Mouse (Mus musculus): ENCODE results near the gene Hpse2.
A peak's percentile ranks its signal among the peaks of the same experiment; 100 is the strongest.

Hpse2 gene

DNA sequence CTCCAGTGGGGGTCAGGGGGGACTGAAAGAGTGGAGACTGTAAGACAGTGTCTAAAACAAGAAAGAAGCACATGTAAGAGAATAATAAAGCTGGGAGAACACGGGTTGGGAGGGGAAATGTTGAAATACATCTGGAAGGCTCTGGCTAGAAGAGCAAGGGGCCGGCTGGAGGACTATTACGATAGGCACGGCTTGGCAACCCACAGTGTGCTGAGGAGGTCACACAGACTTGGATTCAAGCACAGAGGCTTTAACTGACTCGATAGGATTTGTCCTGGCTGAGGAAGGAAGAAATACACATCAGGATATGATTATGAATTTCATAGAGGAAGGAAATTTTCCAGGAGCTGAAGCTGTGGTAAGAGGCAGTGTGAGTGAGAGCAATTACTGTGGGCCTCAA, 414.4 kb downstream of the Hpse2 start:
- DNase-seq (ENCODE audit: low spot score in 2 of 2) = no peak

DNA sequence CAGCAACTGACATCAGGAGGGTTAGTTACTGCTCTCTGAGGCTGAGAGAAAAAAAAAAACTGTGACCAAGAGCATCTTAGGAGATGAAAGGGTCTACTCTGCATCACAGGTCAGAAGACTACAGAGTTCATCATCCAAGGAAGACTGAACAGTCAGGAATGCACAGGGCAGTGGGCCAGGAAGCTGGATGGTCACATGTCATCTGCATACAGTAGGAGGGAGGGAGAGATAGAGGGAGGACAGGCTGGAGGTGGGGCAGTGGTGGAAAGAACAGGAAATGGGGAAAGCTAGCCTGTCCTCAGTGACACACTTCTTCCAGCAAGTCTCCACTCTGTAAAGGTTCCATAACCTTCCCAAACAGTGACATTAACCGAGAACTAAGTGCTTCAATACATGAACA, 423.0 kb downstream of the Hpse2 start:
- DNase-seq (ENCODE audit: low spot score in 2 of 2) = no peak

DNA sequence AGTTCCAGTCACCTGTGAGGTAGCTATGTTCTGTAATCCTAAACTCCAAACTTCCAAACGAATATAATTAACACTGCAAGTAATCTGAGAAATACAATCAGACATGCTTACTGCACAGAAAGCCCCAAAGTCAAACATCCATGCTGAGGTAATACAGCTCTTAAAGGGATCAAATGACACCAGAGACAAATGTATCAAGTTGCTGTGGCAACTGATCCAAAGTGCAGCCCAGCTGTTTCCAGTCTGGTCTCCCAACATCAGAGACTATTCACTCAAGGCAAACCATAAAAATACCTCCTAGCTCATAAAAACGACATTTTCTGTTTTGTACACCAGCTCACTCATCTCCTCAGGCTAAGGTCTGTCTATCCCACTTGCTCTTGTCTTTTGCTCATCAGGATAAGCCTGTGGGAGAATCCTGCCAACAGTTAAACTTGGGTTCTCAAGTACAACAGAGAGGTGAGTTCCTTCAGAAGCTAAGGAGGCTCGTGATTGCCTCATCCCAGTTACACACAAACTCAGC, 440.0 kb downstream of the Hpse2 start:
- DNase-seq (ENCODE audit: low spot score in 2 of 2) = no peak

DNA sequence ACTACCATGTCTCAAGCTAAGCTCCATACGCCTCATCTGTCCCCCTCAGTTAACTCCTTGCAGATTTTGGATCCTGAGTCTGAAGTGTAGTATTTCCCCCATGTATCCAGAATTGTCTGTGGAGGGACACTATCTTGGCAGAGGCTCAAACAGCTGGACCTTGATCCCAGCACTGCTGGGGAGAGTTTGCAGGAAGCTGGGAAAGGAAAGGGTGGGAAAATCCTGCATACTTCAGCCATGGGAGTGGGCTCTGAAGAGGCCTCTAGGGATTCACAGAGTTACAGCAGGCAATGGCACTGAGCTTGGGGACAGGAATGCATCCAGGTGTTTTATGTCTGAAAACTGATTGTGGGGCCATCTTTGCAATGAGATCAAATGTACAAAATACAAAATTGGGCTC, 450.6 kb downstream of the Hpse2 start:
- DNase-seq (ENCODE audit: low spot score in 2 of 2) = no peak

DNA sequence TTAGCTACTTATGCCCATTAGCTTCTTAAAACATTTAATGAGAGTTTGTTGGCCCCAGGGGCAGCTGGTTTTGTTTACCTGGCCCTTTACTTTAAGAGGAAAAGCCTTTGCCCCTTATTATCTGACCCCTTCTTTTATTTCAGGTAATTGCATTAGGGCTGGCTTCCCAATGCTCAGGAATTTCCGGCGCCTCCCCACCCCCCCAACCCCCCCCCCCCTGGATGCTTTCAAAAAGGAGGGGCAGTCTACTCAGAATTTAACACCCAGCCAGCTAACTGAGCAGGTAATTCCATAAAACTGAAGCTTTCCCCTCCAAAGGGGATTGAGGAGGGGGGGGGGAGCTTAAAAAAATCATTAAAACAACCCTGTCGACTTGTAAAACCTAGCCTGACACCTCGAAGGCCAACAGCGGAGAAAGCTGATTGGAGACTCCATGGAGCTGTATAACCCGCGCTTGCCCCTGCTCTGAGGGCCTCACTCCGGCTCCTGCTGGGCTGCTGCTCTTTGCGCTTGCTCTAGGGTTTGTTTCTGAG, 451.4 kb downstream of the Hpse2 start:
- no peak for DNase-seq (ENCODE audit: low spot score in 2 of 2)

DNA sequence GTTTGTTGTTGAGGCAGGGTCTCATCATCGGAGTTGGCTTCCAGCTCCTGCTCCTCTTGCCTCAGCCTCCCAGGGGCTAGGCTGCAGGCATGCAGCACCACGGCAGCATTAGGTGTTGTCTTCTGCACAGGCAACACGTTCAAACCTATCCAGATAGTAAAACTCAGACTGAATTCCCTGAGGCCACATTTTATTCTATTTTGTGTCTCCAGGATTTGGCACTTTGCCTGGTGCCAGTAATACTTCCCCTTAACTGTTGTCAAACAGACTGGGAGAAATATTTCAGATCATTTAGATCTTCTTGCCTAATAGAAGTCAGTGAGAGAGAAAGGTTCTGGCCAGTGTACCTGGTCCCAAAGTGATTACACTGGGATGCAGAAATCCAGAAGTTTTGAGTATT, 458.5 kb downstream of the Hpse2 start:
- no peak for DNase-seq (ENCODE audit: low spot score in 2 of 2)

DNA sequence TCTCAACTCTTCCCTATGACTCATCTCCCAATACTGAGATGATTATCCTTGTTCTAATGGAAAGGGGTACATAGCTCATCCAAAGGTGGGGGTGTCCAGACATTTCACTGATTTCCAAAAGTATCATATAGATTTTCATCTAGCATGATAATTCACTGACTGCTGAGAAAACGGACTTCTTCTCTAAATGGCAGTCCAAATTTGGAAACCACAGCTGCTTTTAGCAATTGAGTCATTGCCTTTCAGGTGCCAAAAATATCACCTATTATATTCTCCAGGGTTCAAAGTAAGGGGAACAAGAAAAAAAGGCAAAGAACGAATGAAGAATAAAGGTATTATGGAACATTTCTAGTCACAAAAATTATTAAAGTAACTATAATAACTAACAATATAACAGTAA, 459.9 kb downstream of the Hpse2 start:
- no peak for DNase-seq (ENCODE audit: low spot score in 2 of 2)

DNA sequence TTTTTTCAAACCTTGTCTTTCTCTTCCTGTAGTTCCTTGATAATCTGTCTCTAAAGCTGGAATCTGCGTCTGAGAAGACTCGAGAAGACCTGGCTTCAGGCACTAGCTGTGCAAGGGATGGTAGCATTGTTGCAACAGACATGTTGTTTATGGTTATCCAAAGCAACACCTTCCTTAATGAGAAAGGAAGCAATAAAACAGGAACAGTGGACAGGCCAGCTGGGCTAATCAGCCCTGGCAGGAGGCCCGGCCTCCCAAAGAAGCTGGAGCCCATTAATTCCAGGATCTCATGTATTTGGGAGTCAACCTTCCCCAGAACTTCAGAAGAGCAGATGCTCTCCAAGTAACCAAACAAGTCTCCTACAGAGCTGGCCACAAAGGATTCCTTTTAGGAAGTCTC, 465.5 kb downstream of the Hpse2 start:
- no peak for DNase-seq (ENCODE audit: low spot score in 2 of 2)

DNA sequence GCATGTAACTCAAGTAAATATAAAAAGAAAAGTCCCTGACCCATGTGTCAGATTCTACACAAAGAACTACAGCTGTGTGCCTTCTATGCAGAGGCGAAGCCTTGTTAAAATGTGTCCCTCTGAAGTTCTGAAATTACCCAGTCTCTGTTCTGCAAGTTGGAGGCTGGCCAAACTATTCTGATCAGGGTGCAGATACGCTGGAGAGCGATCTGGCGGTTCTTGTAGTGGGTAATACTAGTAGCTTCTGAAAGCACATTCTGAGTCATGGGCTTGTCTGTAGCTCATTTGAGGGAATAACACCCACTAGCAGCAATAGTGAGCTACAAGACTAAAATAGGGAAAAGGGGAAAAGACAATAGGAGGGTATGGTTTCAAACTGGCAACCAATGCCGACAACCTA, 474.5 kb downstream of the Hpse2 start:
- no peak for DNase-seq (ENCODE audit: low spot score in 2 of 2)

DNA sequence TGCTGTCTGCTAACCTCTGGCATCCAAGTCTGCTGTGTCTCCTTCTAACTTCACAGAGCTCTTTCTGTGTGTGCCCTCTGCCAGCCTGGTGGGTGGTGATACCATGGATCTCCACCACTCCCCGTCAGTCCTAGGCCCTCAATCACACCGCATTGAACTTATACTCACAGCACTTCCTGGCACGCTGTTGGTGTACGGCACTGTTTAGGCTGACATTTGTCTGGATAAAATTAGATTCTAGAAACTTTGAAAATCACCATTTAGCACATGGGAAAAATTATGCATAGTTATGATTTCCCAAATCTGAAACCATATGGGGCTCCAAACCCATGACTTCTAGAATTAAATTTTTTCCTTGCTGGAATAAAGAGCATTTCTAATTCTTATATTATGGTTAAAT, 478.4 kb downstream of the Hpse2 start:
- DNase-seq (ENCODE audit: low spot score in 2 of 2) = no peak

DNA sequence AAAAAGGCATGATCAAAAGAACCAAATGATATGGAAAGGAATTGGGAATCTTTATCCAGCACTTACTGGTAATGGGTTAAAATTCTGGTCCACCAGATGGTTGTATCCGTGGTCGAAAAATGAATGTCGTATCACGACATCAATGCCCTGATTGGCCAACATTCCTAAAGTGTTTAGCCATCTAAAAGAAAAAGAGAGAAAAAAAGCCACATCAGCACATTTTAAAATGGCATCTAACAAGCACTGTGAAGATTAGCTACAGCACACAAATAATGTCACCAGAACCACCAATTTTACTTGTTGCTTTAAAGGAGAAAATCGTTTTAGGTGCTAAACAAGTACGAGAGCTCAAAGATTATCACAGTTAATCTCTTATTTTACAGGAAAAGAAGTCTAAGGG, 479.6 kb downstream of the Hpse2 start:
- no peak for DNase-seq (ENCODE audit: low spot score in 2 of 2)

DNA sequence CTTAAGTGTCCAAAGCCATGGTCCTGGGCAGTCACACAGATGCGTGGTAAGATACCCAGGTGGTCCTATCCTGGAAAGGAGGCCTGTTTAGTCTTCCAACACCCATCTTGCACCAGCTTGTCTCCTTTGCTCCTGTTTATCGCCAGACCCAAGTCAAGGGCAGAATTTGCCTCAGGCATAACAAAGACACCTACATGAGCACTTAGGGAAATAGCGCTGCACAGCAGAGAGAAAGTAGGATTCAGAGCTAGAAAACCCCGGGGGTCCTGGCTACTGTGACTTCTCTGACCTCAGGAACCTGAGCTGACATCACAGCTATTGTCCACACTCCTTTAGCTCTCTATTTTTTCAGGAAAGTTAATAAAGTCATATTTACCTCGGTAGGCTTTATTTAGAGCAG, 481.8 kb downstream of the Hpse2 start:
- no peak for DNase-seq (ENCODE audit: low spot score in 2 of 2)

DNA sequence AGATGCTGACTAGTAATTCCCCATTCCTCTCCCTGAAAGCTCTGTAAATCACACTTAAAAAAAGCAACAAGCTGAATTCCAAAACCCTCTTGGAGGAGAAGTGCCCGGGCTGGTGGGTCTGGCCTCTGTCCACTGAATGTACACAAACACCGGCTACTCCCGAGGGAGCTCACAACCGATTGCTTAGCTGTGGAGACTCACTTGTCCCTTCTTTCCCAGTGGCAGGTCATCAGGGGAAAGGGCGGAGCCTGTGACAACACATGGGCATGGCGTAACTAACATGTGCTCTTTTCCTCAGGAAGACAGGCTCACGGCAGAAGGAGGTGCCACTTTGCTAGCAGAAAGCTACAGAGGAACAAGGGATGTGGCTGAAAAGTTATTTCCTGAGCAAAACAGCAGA, 483.4 kb downstream of the Hpse2 start:
- no peak for DNase-seq (ENCODE audit: low spot score in 2 of 2)

DNA sequence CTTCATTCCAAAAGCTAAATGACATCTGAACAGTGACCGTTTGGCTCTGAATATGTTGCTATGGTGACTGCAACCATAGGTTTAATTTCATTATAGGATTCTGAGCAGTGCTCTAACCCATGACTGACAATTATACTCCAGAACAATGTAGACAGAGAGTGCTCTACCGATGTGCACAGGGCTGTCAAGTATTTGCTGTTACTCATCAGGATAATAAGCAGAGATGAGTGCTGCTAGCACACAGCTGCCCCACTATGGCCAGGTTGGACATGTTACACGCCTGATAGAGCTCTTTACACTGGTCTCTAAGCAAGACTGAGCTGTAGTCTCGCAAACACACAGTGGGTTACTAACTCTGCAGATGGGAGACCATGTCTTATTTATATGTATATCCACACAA, 483.9 kb downstream of the Hpse2 start:
- DNase-seq (ENCODE audit: low spot score in 2 of 2) = no peak

DNA sequence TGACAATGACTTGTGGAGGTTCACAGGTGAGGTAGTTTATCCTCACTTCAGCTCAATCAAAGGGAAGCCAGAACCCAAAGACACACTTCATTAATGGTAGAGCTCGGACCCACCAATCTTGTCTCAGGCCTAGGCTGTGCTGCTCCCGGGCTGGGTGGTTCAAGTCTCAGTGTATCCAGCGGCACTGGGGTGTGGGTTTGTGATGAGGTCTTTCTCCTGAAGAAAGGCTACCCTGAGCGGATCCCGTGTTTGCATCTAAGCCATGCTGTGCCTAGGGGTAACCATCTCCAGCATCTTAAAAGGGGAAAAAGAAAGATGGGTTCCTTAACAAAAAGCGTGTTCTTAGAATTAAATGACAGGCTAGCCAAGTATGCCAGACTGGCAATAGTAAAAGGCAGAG, 484.3 kb downstream of the Hpse2 start:
- DNase-seq (ENCODE audit: low spot score in 2 of 2) = no peak

DNA sequence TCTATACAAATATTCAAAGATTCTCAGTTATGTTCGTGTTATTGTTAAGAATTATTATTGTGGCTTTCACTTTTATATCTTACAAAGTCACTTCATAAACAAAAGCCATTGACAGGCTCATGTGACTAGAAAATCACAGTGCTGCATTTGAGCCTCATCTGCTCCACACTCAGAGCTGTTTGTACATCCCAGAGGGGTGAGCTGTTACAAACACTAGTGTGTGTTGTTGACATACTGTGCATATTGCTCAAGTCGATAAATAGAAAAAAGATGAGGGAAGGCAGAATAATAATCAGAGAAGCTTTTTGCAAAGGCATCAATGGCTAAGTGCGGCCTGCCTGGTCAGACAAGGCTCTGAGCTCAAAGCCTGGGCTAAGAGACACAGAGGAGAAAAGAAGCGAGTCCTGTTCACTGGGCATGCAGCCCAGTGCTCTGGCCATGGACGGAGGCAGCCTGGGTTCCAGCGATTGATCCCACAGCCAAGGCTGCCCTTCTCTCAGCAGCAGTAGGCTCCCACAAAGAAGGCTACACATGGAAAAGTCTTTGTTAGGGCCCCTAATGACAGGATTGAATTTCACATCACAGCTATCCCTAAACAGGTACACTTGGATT, 485.6 kb downstream of the Hpse2 start:
- peak; percentile 25 to 37 for DNase-seq (ENCODE audit: low spot score in 2 of 2)

DNA sequence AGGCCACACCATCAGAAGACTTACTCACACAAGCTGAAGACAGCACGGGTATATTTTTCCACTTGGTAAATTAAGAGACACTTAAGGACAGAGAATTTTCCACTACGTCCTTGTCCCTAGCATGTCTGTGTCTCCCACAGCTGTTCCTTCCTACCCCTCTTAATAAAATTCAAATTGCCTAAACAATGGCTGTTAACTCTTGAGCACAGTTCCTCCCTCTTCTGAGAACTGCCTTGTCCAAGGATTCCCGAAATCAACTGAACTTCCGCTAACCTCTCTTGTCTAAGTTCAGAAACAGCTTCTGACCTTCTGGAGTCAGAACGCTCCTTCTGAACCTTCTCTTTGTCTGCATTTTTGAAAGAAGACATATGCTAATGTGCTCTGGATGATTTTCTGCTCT, 496.6 kb downstream of the Hpse2 start:
- DNase-seq (ENCODE audit: low spot score in 2 of 2) = no peak

DNA sequence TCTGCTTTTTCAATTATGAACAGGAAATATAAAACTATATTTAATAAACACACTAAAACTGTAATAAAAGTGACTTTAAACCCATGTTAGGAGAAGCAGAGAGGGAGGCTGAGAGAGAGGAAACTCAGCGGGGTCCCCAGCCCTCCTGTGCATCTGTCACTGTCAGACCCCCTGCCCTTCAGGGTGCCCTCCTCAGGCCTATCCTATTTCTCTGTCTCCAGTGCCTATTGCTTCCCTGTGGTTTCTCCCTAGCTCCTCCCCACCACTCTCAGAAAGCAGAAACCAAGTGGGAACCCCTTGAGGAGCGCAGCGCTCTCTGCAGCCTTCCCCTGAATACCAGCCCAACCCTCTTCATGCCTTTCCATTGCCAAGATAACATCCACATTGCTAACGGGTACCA, 510.5 kb downstream of the Hpse2 start:
- no peak for DNase-seq (ENCODE audit: low spot score in 2 of 2)

DNA sequence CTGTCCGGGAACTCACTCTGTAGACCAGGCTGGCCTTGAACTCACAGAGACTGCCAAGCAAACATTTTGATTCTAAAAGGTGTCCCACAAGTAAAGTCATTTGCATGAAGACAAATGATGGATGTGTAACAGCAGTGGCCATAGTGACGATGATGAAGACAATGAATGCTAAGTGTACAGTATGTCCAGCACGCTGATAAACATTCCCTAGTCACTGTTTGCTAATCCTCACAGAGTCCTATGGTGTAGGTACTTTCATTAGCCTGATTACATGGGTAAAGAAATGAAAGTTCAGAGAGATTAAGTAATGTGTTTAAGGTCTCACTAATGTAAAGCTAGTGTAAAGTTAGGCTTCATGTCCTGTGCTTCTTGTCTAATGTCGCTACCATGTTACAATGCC, 511.6 kb downstream of the Hpse2 start:
- no peak for DNase-seq (ENCODE audit: low spot score in 2 of 2)

DNA sequence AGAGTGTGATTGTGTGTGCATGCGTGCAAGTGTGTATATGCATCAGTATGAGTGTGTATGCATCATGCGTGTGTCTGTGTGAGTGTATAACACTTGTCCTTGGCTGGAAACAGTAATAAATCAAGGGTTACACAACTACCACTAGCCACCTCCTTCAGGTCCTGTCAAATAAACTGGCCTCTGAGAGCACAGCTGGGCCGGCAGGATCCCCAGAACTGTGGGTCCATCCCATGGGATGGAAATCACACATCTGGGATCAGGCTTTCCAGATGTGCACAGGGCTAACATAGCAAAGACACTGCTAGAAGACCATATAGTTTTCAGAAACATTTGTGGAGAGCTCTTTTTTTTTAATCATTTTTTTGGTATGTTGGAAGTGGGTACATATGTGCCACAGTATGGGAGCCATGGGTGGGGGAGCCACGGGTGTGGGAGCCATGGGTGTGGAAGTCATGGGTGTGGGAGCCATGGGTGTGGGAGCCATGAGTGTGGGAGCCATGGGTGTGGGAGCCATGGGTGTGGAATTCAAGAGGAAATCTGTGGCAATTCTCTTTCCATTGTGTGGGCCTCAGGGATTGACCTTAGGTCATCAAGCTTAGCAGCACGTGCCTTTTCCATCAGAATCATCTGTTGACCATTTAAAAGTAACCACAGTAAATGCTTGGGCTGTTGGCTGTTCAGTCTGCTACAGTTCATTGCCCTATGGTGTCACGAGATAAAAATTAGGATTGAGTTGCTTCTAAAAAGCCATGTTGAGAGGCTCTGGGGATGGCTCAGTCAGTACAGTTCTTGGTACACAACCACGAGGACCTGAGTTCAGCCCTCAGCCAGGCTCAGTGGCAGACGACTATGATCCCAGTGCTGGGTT, 518.3 kb downstream of the Hpse2 start:
- DNase-seq (ENCODE audit: low spot score in 2 of 2) = no peak

DNA sequence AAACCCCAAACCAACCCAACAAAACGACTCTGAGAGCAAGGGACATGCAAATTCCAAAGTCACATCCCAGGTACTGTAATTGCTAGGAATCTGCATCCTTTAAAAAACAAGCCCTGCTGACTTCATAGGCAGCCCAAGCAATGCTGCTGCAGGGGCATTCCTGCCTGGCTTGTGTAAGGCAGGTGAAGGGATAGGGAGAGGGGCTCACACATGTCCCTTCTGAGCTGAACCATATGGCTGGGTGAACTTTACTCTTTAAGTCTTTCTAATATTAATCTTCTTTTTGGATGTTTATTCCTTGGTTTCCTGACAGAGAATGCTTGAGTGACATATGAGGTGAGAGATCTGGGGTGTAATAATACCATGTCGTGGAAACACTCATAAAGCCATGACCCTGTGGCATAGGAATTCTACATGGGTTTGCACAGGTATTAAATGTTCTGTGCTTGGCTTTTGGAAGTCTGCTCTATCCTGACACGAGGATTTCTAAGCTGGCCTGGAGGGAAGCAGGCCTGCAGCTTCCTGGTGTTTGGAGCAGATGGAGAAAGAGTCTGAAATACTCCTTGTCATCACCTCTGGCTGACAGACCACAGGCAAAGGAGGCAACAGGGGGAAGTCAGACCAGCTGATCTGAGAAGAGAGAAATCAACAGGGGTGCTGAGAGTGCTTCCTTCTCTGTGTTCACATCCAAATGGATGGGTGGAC, 519.0 kb downstream of the Hpse2 start:
- DNase-seq (ENCODE audit: low spot score in 2 of 2) = no peak

DNA sequence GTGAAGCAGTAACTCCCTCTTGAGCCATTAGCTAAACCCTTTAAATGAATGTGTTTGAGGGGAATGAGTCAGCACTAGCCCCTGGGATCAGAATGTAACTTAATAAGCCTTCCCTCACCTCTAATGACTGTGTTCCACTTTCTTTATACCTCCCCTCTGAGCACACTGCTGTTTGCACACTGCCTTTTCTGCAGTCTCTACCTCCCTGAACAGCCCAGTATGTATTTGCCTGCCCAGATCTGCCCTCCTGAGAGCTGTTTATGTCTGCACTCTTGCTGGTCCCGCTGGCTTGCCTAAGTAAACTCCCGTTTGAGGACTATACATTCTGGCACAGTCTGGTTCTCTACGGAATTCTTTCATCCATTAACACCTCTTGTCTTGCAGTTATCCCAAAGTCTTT, 525.1 kb downstream of the Hpse2 start:
- no peak for DNase-seq (ENCODE audit: low spot score in 2 of 2)

DNA sequence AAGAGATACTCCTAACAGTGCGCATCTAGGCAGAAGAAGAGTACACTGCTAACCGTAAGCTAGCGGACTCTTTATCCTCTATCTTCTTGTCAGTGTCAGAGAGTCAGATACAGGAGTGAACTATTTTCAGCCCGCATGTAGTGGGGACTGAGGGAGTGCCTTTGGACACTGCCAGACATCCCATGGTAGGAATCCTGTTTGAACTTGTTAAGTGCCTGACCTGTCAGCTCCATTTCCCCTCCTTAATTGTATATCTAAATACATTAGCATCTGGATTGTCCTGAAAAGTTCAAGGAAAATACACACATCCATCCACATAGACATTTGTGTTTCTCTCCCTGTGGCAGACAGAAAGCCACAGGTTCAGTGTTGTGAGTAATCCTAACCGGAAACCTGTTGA, 531.1 kb downstream of the Hpse2 start:
- no peak for DNase-seq (ENCODE audit: low spot score in 2 of 2)
